Mouse (Mus musculus): ENCODE measurements around the gene Gdpd2.

Gene Gdpd2

GRCm38 (mm10) chrX:100729665-100730188 lies at the start of gene Gdpd2:
Gdpd2 (plus strand) TSS chrX:100729873.
- DNase-seq (ENCODE audit: low read depth), result no peak

GRCm38 (mm10) chrX:100686527-100686926 lies 43.1 kb upstream of the Gdpd2 start:
- no peak for DNase-seq (ENCODE audit: low read depth)

GRCm38 (mm10) chrX:100687360-100688032 lies 42.2 kb upstream of the Gdpd2 start:
- no peak for DNase-seq (ENCODE audit: low read depth)

GRCm38 (mm10) chrX:100688033-100688370 lies 41.7 kb upstream of the Gdpd2 start:
- DNase-seq (ENCODE audit: low read depth), result no peak

- no peak for DNase-seq (ENCODE audit: low read depth)
Measured at GRCm38 (mm10) chrX:100696776-100697175, 32.9 kb upstream of the Gdpd2 start.

GRCm38 (mm10) chrX:100708032-100708431 lies 21.6 kb upstream of the Gdpd2 start:
- DNase-seq (ENCODE audit: low read depth), result no peak

- DNase-seq (ENCODE audit: low read depth), result no peak
Measured at GRCm38 (mm10) chrX:100716173-100716572, 13.5 kb upstream of the Gdpd2 start.

- DNase-seq (ENCODE audit: low read depth), result no peak
Measured at GRCm38 (mm10) chrX:100728947-100729346, 726 bp upstream of the Gdpd2 start.

GRCm38 (mm10) chrX:100730266-100730665 lies 593 bp downstream of the Gdpd2 start:
- no peak for DNase-seq (ENCODE audit: low read depth)

GRCm38 (mm10) chrX:100734359-100734758 lies 4.7 kb downstream of the Gdpd2 start:
- no peak for DNase-seq (ENCODE audit: low read depth)

GRCm38 (mm10) chrX:100738918-100739317 lies 9.2 kb downstream of the Gdpd2 start:
- peak; percentile 65 for DNase-seq (ENCODE audit: low read depth)

- peak; percentile 25 for DNase-seq (ENCODE audit: low read depth)
Measured at GRCm38 (mm10) chrX:100739443-100739842, 9.8 kb downstream of the Gdpd2 start.

- peak; percentile 85 for DNase-seq (ENCODE audit: low read depth)
Measured at GRCm38 (mm10) chrX:100740785-100741184, 11.1 kb downstream of the Gdpd2 start.

- peak; percentile 43 for DNase-seq (ENCODE audit: low read depth)
Measured at GRCm38 (mm10) chrX:100741940-100742339, 12.3 kb downstream of the Gdpd2 start.

GRCm38 (mm10) chrX:100765855-100766254 lies 36.2 kb downstream of the Gdpd2 start:
- peak; percentile 40 for DNase-seq (ENCODE audit: low read depth)

GRCm38 (mm10) chrX:100767181-100767884 lies 37.7 kb downstream of the Gdpd2 start, which contains the start of gene Dlg3:
Dlg3 (plus strand) TSS chrX:100767722.
- no peak for DNase-seq (ENCODE audit: low read depth)

- DNase-seq (ENCODE audit: low read depth), result no peak
Measured at GRCm38 (mm10) chrX:100767885-100768626, 38.4 kb downstream of the Gdpd2 start.

- DNase-seq (ENCODE audit: low read depth), result no peak
Measured at GRCm38 (mm10) chrX:100769281-100769680, 39.6 kb downstream of the Gdpd2 start.

- peak; percentile 51 for DNase-seq (ENCODE audit: low read depth)
Measured at GRCm38 (mm10) chrX:100774341-100774811, 44.7 kb downstream of the Gdpd2 start.

- DNase-seq (ENCODE audit: low read depth), result no peak
Measured at GRCm38 (mm10) chrX:100775405-100775804, 45.7 kb downstream of the Gdpd2 start.

GRCm38 (mm10) chrX:100776494-100776893 lies 46.8 kb downstream of the Gdpd2 start:
- peak; percentile 35 for DNase-seq (ENCODE audit: low read depth)

- DNase-seq (ENCODE audit: low read depth), result no peak
Measured at GRCm38 (mm10) chrX:100776985-100777654, 47.4 kb downstream of the Gdpd2 start.

Measured in 416B (cell line).